Comparison of ENCODE assay signal across 17 mouse cellular contexts in the genomic region with DNA sequence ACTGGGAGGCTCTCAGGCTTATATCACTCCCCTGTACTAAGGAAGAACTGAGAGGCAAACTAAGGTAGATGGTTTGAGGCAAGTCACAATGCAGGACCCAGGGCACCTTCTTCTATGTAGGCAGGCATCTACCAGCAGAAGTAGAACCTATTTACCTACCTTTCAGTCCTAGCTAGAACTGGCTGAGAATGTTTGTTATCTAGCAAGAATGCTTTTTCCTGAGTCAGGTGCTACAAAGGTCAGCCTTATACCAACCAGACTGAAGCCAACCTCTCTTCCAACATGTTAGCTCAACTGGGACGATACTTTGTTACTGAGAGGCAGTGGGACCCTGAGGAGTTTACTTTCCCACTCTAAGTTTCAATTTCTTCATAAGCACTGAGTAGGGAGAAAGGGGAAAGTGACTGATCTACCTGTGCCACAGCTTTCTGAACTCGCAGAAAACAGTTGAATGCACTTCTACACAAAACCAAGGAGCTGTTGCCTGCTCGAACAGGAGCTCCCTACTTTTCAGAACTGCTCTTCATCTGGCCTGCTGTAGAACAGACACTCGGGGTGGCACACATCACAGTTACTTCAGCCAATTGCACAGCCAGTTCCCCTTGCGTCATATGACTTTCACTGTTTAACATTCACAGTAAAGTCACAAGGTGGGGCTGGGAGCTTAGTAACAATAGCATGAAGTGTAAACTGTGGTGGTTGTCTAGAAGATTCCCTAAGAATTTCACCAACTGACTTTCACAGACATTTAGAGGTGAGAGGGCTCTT. TPM values are rescaled to one million over a fixed set of nuclear protein-coding genes. Genes with fewer than 3 reads are reported as not detected.
DNase-seq lines count a peak whose midpoint lies in the region; ATAC-seq and TF ChIP-seq lines count a peak whose summit lies in the region.
"Had no signal": no experiment of that assay in that cellular context is flagged by ENCODE, and none has a peak within 500 bp of the region (broad histone marks: within the 10 kb centered on the region; RNA-seq: fewer than 3 reads in every experiment).

No protein-coding gene starts in this region.

- no peak overlapping the region for H3K4me3 ChIP-seq in kidney, postnatal 0 days (replicated peaks; ENCODE audit: low read depth, low read length)
- H3K4me3 ChIP-seq in CH12.LX (replicated peaks in 1 of 3; ENCODE audit: low read depth in 2 of 3, low read length in 2 of 3, poor library complexity in 1 of 3) = no peak overlapping the region
- H3K4me3 ChIP-seq in embryonic fibroblast, embryonic 13.5 days (ENCODE audit: insufficient read depth, low read length) = no peak overlapping the region
- H3K4me3 ChIP-seq: forebrain, embryonic 12.5 days; limb, embryonic 12.5 days had no signal

- no peak overlapping the region for H3K9ac ChIP-seq in kidney, postnatal 0 days (ENCODE audit: low read depth, low read length)
- H3K9ac ChIP-seq in CH12.LX (ENCODE audit: insufficient read depth, low read depth) = peak overlapping the region; percentile 25; the same call in 1 of the 2 replicates
- H3K9ac ChIP-seq: forebrain, embryonic 12.5 days; hindbrain, embryonic 14.5 days; limb, embryonic 12.5 days; liver, embryonic 14.5 days had no signal

- dilution Hi-C loops in CH12.LX (cut with MboI; ENCODE audit: extremely low pct_ligation_motif_present, extremely low pct_unique_long_range_greater_than_20kb, low sequenced_read_pairs) = no loop called here

- WGBS in kidney, postnatal 0 days = 83% methylated on average over 5 of the region's 5 CpGs

- peaks cover 8% of the 10 kb centered on the region; the same call in 1 of the 2 replicates for H3K4me1 ChIP-seq in kidney, postnatal 0 days (replicated peaks; ENCODE audit: insufficient read depth, low read length)
- peaks cover 30 to 67% of the 10 kb centered on the region in 2 experiments for H3K4me1 ChIP-seq in CH12.LX (ENCODE audit: control insufficient read depth in 1 of 2, insufficient read depth in 2 of 2)
- peaks cover 26% of the 10 kb centered on the region for H3K4me1 ChIP-seq in embryonic fibroblast, embryonic 13.5 days (ENCODE audit: control insufficient read depth, insufficient read depth, low read length)
- H3K4me1 ChIP-seq: forebrain, embryonic 12.5 days had no signal

- in situ Hi-C loops in CH12.LX (cut with MboI; ENCODE audit: low pct_ligation_motif_present, low pct_unique_long_range_greater_than_20kb, low sequenced_read_pairs) = no loop called here

- no peak for TF ChIP-seq CTCF in kidney, postnatal 0 days (IDR thresholded peaks at IDR 0.05; ENCODE audit: low read depth)
- no peak for TF ChIP-seq CTCF in CH12.LX (conservative IDR thresholded peaks at IDR 0.05 in 1 of 2, IDR thresholded peaks at IDR 0.05 in 1 of 2; ENCODE audit: low read depth in 2 of 2, low read length in 2 of 2)
- TF ChIP-seq CTCF in embryonic fibroblast, embryonic 13.5 days (IDR thresholded peaks at IDR 0.05; ENCODE audit: borderline replicate concordance, insufficient read depth, low read length) = no peak

- H3K9me3 ChIP-seq in kidney, postnatal 0 days (replicated peaks; ENCODE audit: low read length) = no peaks in the 10 kb centered on the region
- no peaks in the 10 kb centered on the region for H3K9me3 ChIP-seq in CH12.LX (replicated peaks; ENCODE audit: low read length)
- H3K9me3 ChIP-seq: forebrain, embryonic 12.5 days; limb, embryonic 12.5 days had no signal

- H3K4me2 ChIP-seq in kidney, postnatal 0 days (ENCODE audit: low read length) = no peak overlapping the region
- H3K4me2 ChIP-seq in CH12.LX (ENCODE audit: insufficient read depth, low read depth, poor library complexity, severe bottlenecking) = peak overlapping the region; percentile 67
- H3K4me2 ChIP-seq: forebrain, embryonic 12.5 days; hindbrain, embryonic 14.5 days; limb, embryonic 12.5 days had no signal

- peak; percentile 28; the same call in 1 of the 2 replicates for TF ChIP-seq POLR2A in CH12.LX (IDR thresholded peaks at IDR 0.05; ENCODE audit: low read depth, low read length)
- no peak for TF ChIP-seq POLR2A in embryonic fibroblast, embryonic 13.5 days (IDR thresholded peaks at IDR 0.05; ENCODE audit: low read depth, low read length)

- DNase-seq in kidney, postnatal 0 days (ENCODE audit: low spot score) = no peak
- DNase-seq in kidney, adult 9 months = no peak
- DNase-seq in CH12.LX (ENCODE audit: extremely low read depth) = peak; percentile 61
- peak; percentile 15 for DNase-seq in splenic B cell, adult 2 months (ENCODE audit: low read depth, low spot score)
- DNase-seq in cerebellum, postnatal 25 days = no peak
- DNase-seq in thymus, postnatal 25 days = no peak
- DNase-seq: cerebellum, postnatal 14 days; gastrocnemius, postnatal 14 days; heart, postnatal 10 days; kidney, adult 8-10 months; midbrain, embryonic 14.5 days; thymus, postnatal 36 days had no signal

- H3K36me3 ChIP-seq in kidney, postnatal 0 days (ENCODE audit: insufficient read depth, low read length) = peaks cover 12% of the 10 kb centered on the region
- peaks cover 6 to 54% of the 10 kb centered on the region in 2 experiments for H3K36me3 ChIP-seq in CH12.LX (replicated peaks in 1 of 2; ENCODE audit: control insufficient read depth in 1 of 2, insufficient read depth in 1 of 2, low read length in 1 of 2)
- peaks cover 3% of the 10 kb centered on the region for H3K36me3 ChIP-seq in splenic B cell, adult 2 months (ENCODE audit: control insufficient read depth, insufficient read depth, low read length, poor library complexity, severe bottlenecking)

- TF ChIP-seq RAD21 in CH12.LX (IDR thresholded peaks at IDR 0.05; ENCODE audit: low read depth, low read length) = no peak; the same call in none of the 2 replicates

- H3K27me3 ChIP-seq in kidney, postnatal 0 days (ENCODE audit: insufficient read depth, low read length) = no peaks in the 10 kb centered on the region
- no peaks in the 10 kb centered on the region for H3K27me3 ChIP-seq in CH12.LX (replicated peaks)
- H3K27me3 ChIP-seq in splenic B cell, adult 2 months (ENCODE audit: control insufficient read depth, insufficient read depth, low read length, poor library complexity, severe bottlenecking) = no peaks in the 10 kb centered on the region
- H3K27me3 ChIP-seq: forebrain, embryonic 12.5 days; limb, embryonic 12.5 days had no signal

- ATAC-seq in kidney, postnatal 0 days (replicated peaks; ENCODE audit: low FRiP score, low read depth) = no peak

- TF ChIP-seq EP300 in CH12.LX (IDR thresholded peaks at IDR 0.05; ENCODE audit: low read length) = 0 out of 2 replicates have a peak, but pooled peaks have one; percentile 9

- H3K79me2 ChIP-seq in CH12.LX (replicated peaks; ENCODE audit: control insufficient read depth, extremely low read depth, insufficient read depth, poor library complexity, severe bottlenecking) = no peaks in the 10 kb centered on the region

- H3K27ac ChIP-seq in kidney, postnatal 0 days = peak overlapping the region; percentile 42
- H3K27ac ChIP-seq in CH12.LX (ENCODE audit: insufficient read depth, low read depth) = peak overlapping the region; percentile 71
- H3K27ac ChIP-seq in embryonic fibroblast, embryonic 13.5 days (ENCODE audit: insufficient read depth, low read length) = peak overlapping the region; percentile 26; the same call in 1 of the 2 replicates
- H3K27ac ChIP-seq: forebrain, embryonic 12.5 days; hindbrain, embryonic 14.5 days; limb, embryonic 12.5 days; liver, embryonic 14.5 days had no signal

TF ChIP-seq in CH12.LX, 34 proteins besides CTCF, POLR2A, EP300 and RAD21:
- peak; percentile 22; the same call in 1 of the 2 replicates for TF ChIP-seq ZMIZ1 (IDR thresholded peaks at IDR 0.05; ENCODE audit: low read depth, low read length)
- TF ChIP-seq USF1 (IDR thresholded peaks at IDR 0.05; ENCODE audit: low read depth, low read length) = peak; percentile 25
- TF ChIP-seq MXI1 (IDR thresholded peaks at IDR 0.05; ENCODE audit: low read depth, low read length) = no peak
TF ChIP-seq in CH12.LX: peak in this region for 2.

RNA-seq across cellular contexts. Expression of a gene that starts 33.3 kb away (rescaled TPM):
- 1,132 and 1,149 TPM in 2 replicates for polyA plus RNA-seq in kidney, postnatal 0 days (2015; fragmentation: Nextera tagmentation; extraction: Ambion mirVana)
- total RNA-seq in CH12.LX (2012; rRNA removed) (86.0 and 109 TPM in 2 replicates), CH12.LX (2014; rRNA removed) (168 TPM in 2 replicates)
- 189 and 193 TPM in 2 replicates for polyA plus RNA-seq in CH12.LX (2012; ENCODE audit: insufficient read length, low read depth)
- polyA plus RNA-seq in embryonic fibroblast, embryonic 13.5 days (2011; ENCODE audit: insufficient read length, low read depth, missing spikeins) = 318 and 370 TPM in 2 replicates

Comparison
In these comparisons a context has a peak if more than half of its experiments do, and no peak if none do; other contexts are left out.
1. DNase-seq: peak in CH12.LX (single experiment) and splenic B cell, adult 2 months (single experiment); none in kidney, postnatal 0 days (single experiment), kidney, adult 9 months (single experiment), cerebellum, postnatal 25 days (0 of 2) and thymus, postnatal 25 days (single experiment).
2. Peak in every context shown above with its lines, with median percentiles within 50 percentile points of each other: H3K27ac ChIP-seq.